Mouse (Mus musculus) forebrain, embryonic 13.5 days (tissue): ENCODE measurements at regions not wholly inside any gene's neighbourhood (a gene's known extent, or its start where the extent isn't known, plus 50 kb on each side); places are given as distances from the start of the nearest gene placed in this dataset.
A peak's percentile ranks its signal among the peaks of the same experiment; 100 is the strongest.

ENCODE experiments used
- ATAC-seq: fragments of 200-750 bp; cut with Nextera tagmentation; 2 replicates; pipeline ENCODE4 v1.8.0; 2017
- H3K27ac ChIP-seq: fragments of 300-500 bp; sonication (generic); 2 replicates; pipeline ENCODE4 v1.5.1; 2015; ENCODE audit warnings: inconsistent platforms, mild to moderate bottlenecking, moderate library complexity
- H3K27me3 ChIP-seq: fragments of 300-500 bp; sonication (generic); 2 replicates; pipeline ENCODE4 v1.6.1; 2015; ENCODE audit warnings: mild to moderate bottlenecking, inconsistent platforms
- H3K36me3 ChIP-seq: fragments of 300-500 bp; sonication (generic); 2 replicates; pipeline ENCODE4 v1.6.1; 2015; ENCODE audit warnings: mild to moderate bottlenecking, inconsistent platforms; ENCODE audit not compliant: poor library complexity, severe bottlenecking
- H3K4me1 ChIP-seq: fragments of 300-500 bp; sonication (generic); 2 replicates; pipeline ENCODE4 v1.6.1; 2015; ENCODE audit warnings: inconsistent platforms
- H3K4me2 ChIP-seq: fragments of 300-500 bp; sonication (generic); 2 replicates; pipeline ENCODE4 v1.6.1; 2015; ENCODE audit warnings: inconsistent platforms, mild to moderate bottlenecking, moderate library complexity
- H3K4me3 ChIP-seq: fragments of 300-500 bp; sonication (generic); 2 replicates; pipeline ENCODE4 v1.5.1; 2015; ENCODE audit warnings: mild to moderate bottlenecking, inconsistent platforms
- H3K9ac ChIP-seq: fragments of 300-500 bp; sonication (generic); 2 replicates; pipeline ENCODE4 v1.6.1; 2015; ENCODE audit warnings: mild to moderate bottlenecking, inconsistent platforms
- H3K9me3 ChIP-seq: fragments of 300-500 bp; sonication (generic); replicated peaks from 2 replicates; pipeline ENCODE4 v1.6.1; 2016; ENCODE audit warnings: inconsistent platforms
- WGBS: fragments of 180-500 bp; shearing (Covaris S2); methylation state at CpG from one replicate; pipeline ENCODE4 v1.1.7; 2015; 5-methylcytosine and 5-hydroxymethylcytosine counted together

- no peaks in the 10 kb centered on the region for H3K27me3 ChIP-seq
- no peak overlapping the region for H3K27ac ChIP-seq
- H3K4me3 ChIP-seq, result no peak overlapping the region
- no peaks in the 10 kb centered on the region for H3K9me3 ChIP-seq
- ATAC-seq, result no peak
- H3K4me1 ChIP-seq, result no peaks in the 10 kb centered on the region
- no peak overlapping the region for H3K9ac ChIP-seq
- H3K36me3 ChIP-seq, result no peaks in the 10 kb centered on the region
- no peak overlapping the region for H3K4me2 ChIP-seq
Observed at GRCm38 (mm10) chr14:100570026-100570425, 285.5 kb upstream of the Klf12 start.

- no peak overlapping the region for H3K27ac ChIP-seq
- no peaks in the 10 kb centered on the region for H3K36me3 ChIP-seq
- no peak overlapping the region for H3K4me2 ChIP-seq
- no peaks in the 10 kb centered on the region for H3K27me3 ChIP-seq
- no peaks in the 10 kb centered on the region for H3K9me3 ChIP-seq
- 82% methylated on average over 3 of the region's 3 CpGs for WGBS
- no peak overlapping the region for H3K4me3 ChIP-seq
- peaks cover 12% of the 10 kb centered on the region for H3K4me1 ChIP-seq
- no peak for ATAC-seq
- H3K9ac ChIP-seq, result no peak overlapping the region
Observed at GRCm38 (mm10) chr14:100561884-100562283, 277.4 kb upstream of the Klf12 start.

GRCm38 (mm10) chr14:100558378-100558777 is 273.9 kb upstream of the Klf12 start:
- H3K9me3 ChIP-seq, result no peaks in the 10 kb centered on the region
- 5% methylated on average over 4 of the region's 4 CpGs for WGBS
- H3K4me3 ChIP-seq, result no peak overlapping the region
- peak overlapping the region; percentile 15; the same call in 1 of the 2 replicates for H3K4me2 ChIP-seq
- no peaks in the 10 kb centered on the region for H3K36me3 ChIP-seq
- H3K27ac ChIP-seq, result no peak overlapping the region
- ATAC-seq, result peak; percentile 58
- H3K4me1 ChIP-seq, result peaks cover 12% of the 10 kb centered on the region
- no peaks in the 10 kb centered on the region for H3K27me3 ChIP-seq
- 0 out of 2 replicates have a peak overlapping the region, but pooled peaks have one; percentile 37 for H3K9ac ChIP-seq

GRCm38 (mm10) chr14:100552466-100552865 is 268.0 kb upstream of the Klf12 start:
- 86% methylated on average over 2 of the region's 2 CpGs for WGBS
- no peak overlapping the region for H3K9ac ChIP-seq
- H3K4me2 ChIP-seq, result no peak overlapping the region
- no peaks in the 10 kb centered on the region for H3K36me3 ChIP-seq
- H3K4me3 ChIP-seq, result no peak overlapping the region
- H3K9me3 ChIP-seq, result no peaks in the 10 kb centered on the region
- H3K4me1 ChIP-seq, result no peaks in the 10 kb centered on the region
- H3K27ac ChIP-seq, result no peak overlapping the region
- ATAC-seq, result no peak
- no peaks in the 10 kb centered on the region for H3K27me3 ChIP-seq

- Histone ChIP-seq H3K4me3 (no peak overlapping the region), H3K27me3 (no peaks in the 10 kb centered on the region), H3K27ac (no peak overlapping the region), H3K36me3 (no peaks in the 10 kb centered on the region), H3K4me2 (no peak overlapping the region), H3K9ac (no peak overlapping the region), H3K4me1 (no peaks in the 10 kb centered on the region), H3K9me3 (no peaks in the 10 kb centered on the region)
- no peak for ATAC-seq
- WGBS, result 81% methylated on average over 3 of the region's 3 CpGs
Observed at GRCm38 (mm10) chr14:100550266-100550665, 265.8 kb upstream of the Klf12 start.

- no peak overlapping the region for H3K4me2 ChIP-seq
- H3K27ac ChIP-seq, result no peak overlapping the region
- no peaks in the 10 kb centered on the region for H3K27me3 ChIP-seq
- H3K9ac ChIP-seq, result no peak overlapping the region
- WGBS, result 95% methylated on average over 2 of the region's 2 CpGs
- no peak for ATAC-seq
- no peaks in the 10 kb centered on the region for H3K36me3 ChIP-seq
- H3K9me3 ChIP-seq, result no peaks in the 10 kb centered on the region
- no peak overlapping the region for H3K4me3 ChIP-seq
- H3K4me1 ChIP-seq, result no peaks in the 10 kb centered on the region
Observed at GRCm38 (mm10) chr14:100530217-100530616, 245.7 kb upstream of the Klf12 start.

GRCm38 (mm10) chr14:100529758-100530157 is 245.3 kb upstream of the Klf12 start:
- H3K4me1 ChIP-seq, result no peaks in the 10 kb centered on the region
- no peak overlapping the region for H3K4me3 ChIP-seq
- no peaks in the 10 kb centered on the region for H3K36me3 ChIP-seq
- H3K27me3 ChIP-seq, result no peaks in the 10 kb centered on the region
- H3K9me3 ChIP-seq, result no peaks in the 10 kb centered on the region
- no peak overlapping the region for H3K27ac ChIP-seq
- H3K4me2 ChIP-seq, result no peak overlapping the region
- ATAC-seq, result no peak
- 80% methylated on average over 1 of the region's 1 CpGs for WGBS
- no peak overlapping the region for H3K9ac ChIP-seq

- Histone ChIP-seq H3K4me1 (no peaks in the 10 kb centered on the region), H3K27ac (no peak overlapping the region), H3K4me3 (no peak overlapping the region), H3K36me3 (no peaks in the 10 kb centered on the region), H3K27me3 (no peaks in the 10 kb centered on the region), H3K4me2 (no peak overlapping the region), H3K9me3 (no peaks in the 10 kb centered on the region), H3K9ac (no peak overlapping the region)
- no peak for ATAC-seq
- 65% methylated on average over 2 of the region's 2 CpGs for WGBS
Observed at GRCm38 (mm10) chr14:100509396-100509795, 224.9 kb upstream of the Klf12 start.

- no peak overlapping the region for H3K4me2 ChIP-seq
- no peak overlapping the region for H3K4me3 ChIP-seq
- no peaks in the 10 kb centered on the region for H3K36me3 ChIP-seq
- H3K27me3 ChIP-seq, result no peaks in the 10 kb centered on the region
- H3K9me3 ChIP-seq, result no peaks in the 10 kb centered on the region
- no peaks in the 10 kb centered on the region for H3K4me1 ChIP-seq
- no peak for ATAC-seq
- H3K27ac ChIP-seq, result no peak overlapping the region
- WGBS, result 88% methylated on average over 3 of the region's 3 CpGs
- H3K9ac ChIP-seq, result no peak overlapping the region
Observed at GRCm38 (mm10) chr14:100508087-100508486, 223.6 kb upstream of the Klf12 start.

GRCm38 (mm10) chr14:100507616-100508015 is 223.1 kb upstream of the Klf12 start:
- Histone ChIP-seq H3K27me3 (no peaks in the 10 kb centered on the region), H3K36me3 (no peaks in the 10 kb centered on the region), H3K9ac (no peak overlapping the region), H3K4me3 (no peak overlapping the region), H3K9me3 (no peaks in the 10 kb centered on the region), H3K27ac (no peak overlapping the region), H3K4me2 (no peak overlapping the region), H3K4me1 (no peaks in the 10 kb centered on the region)
- no peak for ATAC-seq

- Histone ChIP-seq H3K4me2 (no peak overlapping the region), H3K9ac (no peak overlapping the region), H3K4me3 (no peak overlapping the region), H3K27ac (no peak overlapping the region), H3K36me3 (no peaks in the 10 kb centered on the region), H3K4me1 (no peaks in the 10 kb centered on the region), H3K27me3 (no peaks in the 10 kb centered on the region), H3K9me3 (no peaks in the 10 kb centered on the region)
- no peak for ATAC-seq
- 95% methylated on average over 7 of the region's 7 CpGs for WGBS
Observed at GRCm38 (mm10) chr14:100488837-100489236, 204.4 kb upstream of the Klf12 start.

GRCm38 (mm10) chr14:100485489-100485888 is 201.0 kb upstream of the Klf12 start:
- Histone ChIP-seq H3K27ac (no peak overlapping the region), H3K27me3 (no peaks in the 10 kb centered on the region), H3K4me3 (no peak overlapping the region), H3K36me3 (no peaks in the 10 kb centered on the region), H3K9ac (no peak overlapping the region), H3K4me1 (no peaks in the 10 kb centered on the region), H3K9me3 (no peaks in the 10 kb centered on the region), H3K4me2 (no peak overlapping the region)
- ATAC-seq, result no peak
- WGBS, result 74% methylated on average over 3 of the region's 3 CpGs

GRCm38 (mm10) chr14:100484101-100484500 is 199.6 kb upstream of the Klf12 start:
- Histone ChIP-seq H3K27ac (no peak overlapping the region), H3K9ac (no peak overlapping the region), H3K36me3 (no peaks in the 10 kb centered on the region), H3K27me3 (no peaks in the 10 kb centered on the region), H3K4me3 (no peak overlapping the region), H3K4me1 (no peaks in the 10 kb centered on the region), H3K4me2 (no peak overlapping the region), H3K9me3 (no peaks in the 10 kb centered on the region)
- no peak for ATAC-seq
- WGBS, result 75% methylated on average over 5 of the region's 5 CpGs
